Comparison of ENCODE assay signal across 23 mouse cellular contexts in genomic region chr13:56194181-56194580, GRCm38 (mm10). TPM values are rescaled to one million over a fixed set of nuclear protein-coding genes. Genes with fewer than 3 reads are reported as not detected.
DNase-seq lines count a peak whose midpoint lies in the region; ATAC-seq and TF ChIP-seq lines count a peak whose summit lies in the region.
"Not testable (repeated sequence)": the region's sequence is repeated elsewhere in the genome, so short reads cannot be mapped to it uniquely, and the experiment has no call there.
"Had no signal": no experiment of that assay in that cellular context is flagged by ENCODE, and none has a peak within 500 bp of the region (broad histone marks: within the 10 kb centered on the region; RNA-seq: fewer than 3 reads in every experiment).

No protein-coding gene starts in this region.

- TF ChIP-seq CTCF in C2C12 (IDR thresholded peaks at IDR 0.05; ENCODE audit: control insufficient read depth, insufficient read depth, insufficient read length); ES-Bruce4 (IDR thresholded peaks at IDR 0.05; ENCODE audit: low read depth, low read length): not testable (repeated sequence)

- not testable (repeated sequence) for H3K9me3 ChIP-seq in ES-Bruce4 (replicated peaks; ENCODE audit: control insufficient read depth, insufficient read depth, low read length, poor library complexity, severe bottlenecking); ES-E14 (ENCODE audit: control insufficient read depth, insufficient read depth, low read depth, low read length); limb, embryonic 10.5 days (replicated peaks); midbrain, embryonic 11.5 days (ENCODE audit: control insufficient read depth, low read length)

- not testable (repeated sequence) for H3K79me3 ChIP-seq in C2C12 (ENCODE audit: low read depth)

- not testable (repeated sequence) for H3K36me3 ChIP-seq in C2C12 (ENCODE audit: control insufficient read depth, insufficient read depth); ES-Bruce4 (ENCODE audit: control insufficient read depth, insufficient read depth, low read length, poor library complexity, severe bottlenecking); ES-E14 (ENCODE audit: control insufficient read depth, insufficient read depth, low read length, poor library complexity, severe bottlenecking); limb, embryonic 10.5 days; midbrain, embryonic 11.5 days (ENCODE audit: control insufficient read depth, insufficient read depth, low read length)

- H3ac ChIP-seq in C2C12 (ENCODE audit: control insufficient read depth, insufficient read length, low read depth) = not testable (repeated sequence)

- not testable (repeated sequence) for H3K4me2 ChIP-seq in midbrain, embryonic 11.5 days

- not testable (repeated sequence) for H3K4me1 ChIP-seq in ES-Bruce4 (ENCODE audit: control insufficient read depth, insufficient read depth, low read length); ES-E14 (ENCODE audit: control insufficient read depth in 2 of 2, insufficient read depth in 2 of 2, low read length in 2 of 2, poor library complexity in 1 of 2); midbrain, embryonic 11.5 days (ENCODE audit: control insufficient read depth, insufficient read depth, low read length)
- peaks cover 17% of the 10 kb centered on the region for H3K4me1 ChIP-seq in limb, embryonic 10.5 days

- H3K79me2 ChIP-seq in C2C12 (ENCODE audit: control insufficient read depth, insufficient read depth) = not testable (repeated sequence)

- in situ Hi-C loops in ES-E14 (cut with MboI; ENCODE audit: low sequenced_read_pairs in 2 of 2, unreplicated experiment in 2 of 2) = loop anchor here in 1 of 2 experiments (10.0 kb wide), 1 partner anchor 51 kb away; no protein-coding TSS in a partner anchor

- peaks cover 14% of the 10 kb centered on the region for H3K27me3 ChIP-seq in C2C12 (ENCODE audit: control insufficient read depth, insufficient read depth, insufficient read length)
- H3K27me3 ChIP-seq in ES-Bruce4 (ENCODE audit: control insufficient read depth, insufficient read depth, low read length, poor library complexity, severe bottlenecking) = not testable (repeated sequence)
- H3K27me3 ChIP-seq in limb, embryonic 10.5 days (ENCODE audit: low read depth, poor library complexity, severe bottlenecking) = peaks cover 17% of the 10 kb centered on the region
- H3K27me3 ChIP-seq in midbrain, embryonic 11.5 days (ENCODE audit: control insufficient read depth, insufficient read depth, low read length) = peaks cover 11% of the 10 kb centered on the region

- not testable (repeated sequence) for ATAC-seq in midbrain, embryonic 11.5 days (ENCODE audit: low FRiP score)

- H3K27ac ChIP-seq in ES-Bruce4 (ENCODE audit: insufficient read depth, low read length) (peak overlapping the region; percentile 19), ES-E14 (ENCODE audit: insufficient read depth, low read depth, low read length, poor library complexity, severe bottlenecking) (peak overlapping the region; percentile 44; the same call in 1 of the 2 replicates)
- H3K27ac ChIP-seq in limb, embryonic 10.5 days = 0 out of 2 replicates have a peak overlapping the region, but pooled peaks have one; percentile 25
- not testable (repeated sequence) for H3K27ac ChIP-seq in midbrain, embryonic 11.5 days (ENCODE audit: low read depth, low read length)

- 93% methylated on average over 11 of the region's 11 CpGs for WGBS in limb, embryonic 10.5 days
- 89% methylated on average over 11 of the region's 11 CpGs for WGBS in midbrain, embryonic 11.5 days

- DNase-seq in ES-CJ7 (ENCODE audit: low read depth, low spot score) (peak; percentile 46), R1 (ENCODE audit: low read depth, low spot score) (peak; percentile 51), ZHBTc4 (ENCODE audit: low read depth, low spot score) (peak; percentile 76)
- DNase-seq in ES-E14 (ENCODE audit: low read depth, low spot score); limb, embryonic 10.5 days (ENCODE audit: low spot score): not testable (repeated sequence)
- DNase-seq in midbrain, embryonic 11.5 days (ENCODE audit: low spot score, missing footprints) = peak; percentile 54

- TF ChIP-seq POLR2A in ES-Bruce4 (IDR thresholded peaks at IDR 0.05; ENCODE audit: insufficient read depth, low read length) = not testable (repeated sequence)

- not testable (repeated sequence) for H3K4me3 ChIP-seq in C2C12 (ENCODE audit: insufficient read depth, poor library complexity, severe bottlenecking); ES-Bruce4 (ENCODE audit: low read depth, low read length); ES-E14 (ENCODE audit: insufficient read depth in 1 of 2, low read depth in 1 of 2, low read length in 2 of 2, poor library complexity in 1 of 2, severe bottlenecking in 1 of 2); limb, embryonic 10.5 days; midbrain, embryonic 11.5 days (ENCODE audit: low read depth, low read length)

- not testable (repeated sequence) for H3K9ac ChIP-seq in ES-Bruce4 (ENCODE audit: low read depth, poor library complexity, severe bottlenecking); ES-E14 (ENCODE audit: insufficient read depth, low read depth, low read length, poor library complexity, severe bottlenecking); midbrain, embryonic 11.5 days (ENCODE audit: low read length)

- not testable (repeated sequence) for TF ChIP-seq EP300 in ES-Bruce4 (IDR thresholded peaks at IDR 0.05; ENCODE audit: insufficient read depth, low read depth, low read length)

TF ChIP-seq in C2C12, 6 proteins besides CTCF, POLR2A, EP300 and RAD21:
- TF ChIP-seq MYOD1 (IDR thresholded peaks at IDR 0.05; ENCODE audit: control insufficient read depth, insufficient read length, low read depth) = peak; percentile 19

RNA-seq across cellular contexts. Expression of gene Tifab, which starts 15.5 kb away (rescaled TPM):
- not detected for polyA plus RNA-seq in C2C12 (2012; fragmentation: generic; extraction: Trizol)
- polyA plus RNA-seq in ES-Bruce4 (2011; ENCODE audit: insufficient read depth, insufficient read length, low read depth, missing spikeins) = 0.18 TPM in 1 of 2 replicates, not detected in the other
- total RNA-seq in ES-E14 (2012; rRNA removed) = 0.13 TPM in 1 of 2 replicates, not detected in the other
- polyA plus RNA-seq in limb, embryonic 10.5 days (2016; fragmentation: Nextera tagmentation; extraction: Ambion mirVana) = 0.63 and 1.2 TPM in 2 replicates
- 0.43 and 0.60 TPM in 2 replicates for polyA plus RNA-seq in midbrain, embryonic 11.5 days (2014; fragmentation: Nextera tagmentation; extraction: Ambion mirVana)
- total RNA-seq: MEL had no signal
- polyA plus RNA-seq: G1E, Patski had no signal

RNA-seq across cellular contexts. Expression of gene Neurog1, which starts 57.8 kb away (rescaled TPM):
- polyA plus RNA-seq in C2C12 (2012; fragmentation: generic; extraction: Trizol) (not detected), ES-Bruce4 (2011; ENCODE audit: insufficient read depth, insufficient read length, low read depth, missing spikeins) (0.36 TPM in 1 of 2 replicates, not detected in the other)
- 0.45 and 0.48 TPM in 2 replicates for total RNA-seq in ES-E14 (2012; rRNA removed)
- 0.11 TPM in 1 of 2 replicates, not detected in the other for polyA plus RNA-seq in limb, embryonic 10.5 days (2016; fragmentation: Nextera tagmentation; extraction: Ambion mirVana)
- 35.6 and 42.1 TPM in 2 replicates for polyA plus RNA-seq in midbrain, embryonic 11.5 days (2014; fragmentation: Nextera tagmentation; extraction: Ambion mirVana)
- total RNA-seq: adrenal gland, adult 18-20 months; adrenal gland, adult 2 months; adrenal gland, adult 8-10 months; adrenal gland, postnatal 10 days; adrenal gland, postnatal 14 days; adrenal gland, postnatal 25 days; adrenal gland, postnatal 36 days; adrenal gland, postnatal 4 days; CH12.LX; MEL had no signal
- polyA plus RNA-seq: activated CD4-positive, CD25-positive, alpha-beta regulatory T cell, adult 4 months; adrenal gland, adult 2 months; CD4-positive, CD25-positive, alpha-beta regulatory T cell, adult 4 months; cerebellum, adult 2 months; G1E had no signal

RNA-seq across cellular contexts. Expression of gene H2afy, which starts 58.0 kb away (rescaled TPM):
- polyA plus RNA-seq in C2C12 (2012; fragmentation: generic; extraction: Trizol) (94.5 TPM), ES-Bruce4 (2011; ENCODE audit: insufficient read depth, insufficient read length, low read depth, missing spikeins) (222 and 240 TPM in 2 replicates)
- total RNA-seq in ES-E14 (2012; rRNA removed) = 67.3 and 92.1 TPM in 2 replicates
- polyA plus RNA-seq in limb, embryonic 10.5 days (2016; fragmentation: Nextera tagmentation; extraction: Ambion mirVana) = 642 and 645 TPM in 2 replicates
- polyA plus RNA-seq in midbrain, embryonic 11.5 days (2014; fragmentation: Nextera tagmentation; extraction: Ambion mirVana) = 677 and 693 TPM in 2 replicates

Comparison
In these comparisons a context has a peak if more than half of its experiments do, and no peak if none do; other contexts are left out.
1. RNA of gene Neurog1, which starts 57.8 kb away (polyA plus RNA-seq): 35.6 to 42.1 TPM in midbrain, embryonic 11.5 days; 0.36 TPM in ES-Bruce4, 0.11 TPM in limb, embryonic 10.5 days and not detected in C2C12 (single experiment); every median in the first group is over 10 times any median in the second.